Mouse (Mus musculus): ENCODE measurements around the gene Tmem121b.

Gene Tmem121b

GRCm38 (mm10) chr6:120491862-120492498, 1.6 kb downstream of the Tmem121b start:
- DNase-seq: no peak

- DNase-seq: no peak
Measured at GRCm38 (mm10) chr6:120491064-120491463, 2.5 kb downstream of the Tmem121b start.

GRCm38 (mm10) chr6:120489461-120489860, 4.1 kb downstream of the Tmem121b start:
- DNase-seq: no peak

- no peak for DNase-seq
Measured at GRCm38 (mm10) chr6:120488647-120489046, 5.0 kb downstream of the Tmem121b start.

DNA sequence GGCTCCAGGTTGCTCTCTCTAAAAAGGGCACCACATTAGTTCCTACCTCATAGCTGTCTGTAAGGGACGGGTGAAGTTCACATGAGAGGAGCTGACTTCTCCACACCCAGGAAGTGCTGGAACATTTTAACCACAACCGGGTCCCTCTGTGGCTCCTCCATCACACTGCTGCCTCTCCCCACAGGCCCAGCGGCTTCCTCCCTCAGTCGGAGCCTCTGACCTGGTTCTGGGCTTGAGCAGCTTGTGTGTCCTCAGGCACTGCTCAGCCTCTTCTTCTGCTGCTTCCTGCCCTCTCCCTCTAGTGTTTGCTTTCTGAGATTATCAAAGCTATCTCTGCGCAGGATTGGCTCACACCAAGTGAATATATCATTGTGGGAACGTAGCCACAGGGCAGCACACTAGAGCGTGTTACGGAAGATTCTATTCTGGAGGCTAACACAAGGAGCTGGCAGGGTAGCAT, 7.5 kb downstream of the Tmem121b start:
- DNase-seq: no peak

- no peak for DNase-seq
Measured at GRCm38 (mm10) chr6:120485038-120485437, 8.6 kb downstream of the Tmem121b start.

- peak in 1 of 2 experiments; percentile 73 for DNase-seq
Measured at GRCm38 (mm10) chr6:120483211-120483626, 10.4 kb downstream of the Tmem121b start.

- no peak for DNase-seq
Measured at GRCm38 (mm10) chr6:120482756-120483155, 10.9 kb downstream of the Tmem121b start.

GRCm38 (mm10) chr6:120482021-120482420, 11.6 kb downstream of the Tmem121b start:
- DNase-seq: no peak

GRCm38 (mm10) chr6:120481538-120481937, 12.1 kb downstream of the Tmem121b start:
- DNase-seq: peak in 1 of 2 experiments; percentile 58

DNA sequence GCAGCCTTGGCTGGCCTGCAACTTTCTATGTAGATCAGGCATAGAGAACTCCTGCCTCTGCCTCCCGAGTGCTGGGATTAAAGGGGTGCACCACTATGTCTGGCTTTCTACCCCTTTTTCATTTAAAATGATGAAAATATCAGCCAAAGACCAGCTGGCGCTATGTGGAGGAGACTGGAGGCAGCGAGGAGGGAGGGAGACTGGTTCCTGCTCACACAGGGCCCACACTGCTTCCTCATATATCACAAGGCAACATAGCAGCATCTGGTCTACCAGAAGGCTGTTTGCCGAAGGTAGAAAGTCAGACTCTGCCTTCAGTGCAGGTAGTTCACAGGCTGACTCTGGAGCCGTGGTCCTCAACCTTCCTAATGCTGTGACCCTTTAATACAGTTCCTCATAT, 13.2 kb downstream of the Tmem121b start:
- no peak for DNase-seq

DNA sequence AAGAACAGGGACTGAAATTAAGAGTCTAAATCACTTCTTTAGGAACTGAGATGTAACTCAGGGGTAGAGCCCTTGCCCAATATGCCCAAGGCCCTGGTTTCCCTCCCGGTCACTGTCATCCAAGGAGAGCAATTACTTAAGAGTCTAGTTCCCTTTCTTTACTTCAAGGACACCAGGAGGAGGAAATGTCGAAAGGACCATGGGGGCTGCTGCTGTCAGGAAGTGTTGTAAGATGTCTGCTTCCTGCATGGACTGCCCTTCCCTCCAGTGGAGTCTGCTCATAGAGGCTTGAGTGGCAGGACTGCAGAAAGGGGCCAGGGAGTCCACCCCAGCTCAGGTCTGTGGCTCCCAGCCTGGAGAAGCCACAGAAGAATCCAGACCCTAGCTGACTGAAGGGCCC, 14.3 kb downstream of the Tmem121b start:
- no peak for DNase-seq

- no peak for DNase-seq
Measured at GRCm38 (mm10) chr6:120475288-120475687, 18.3 kb downstream of the Tmem121b start.

- DNase-seq: peak; percentile 63 to 66
Measured at GRCm38 (mm10) chr6:120473427-120473826, 20.2 kb downstream of the Tmem121b start.

- no peak for DNase-seq
Measured at GRCm38 (mm10) chr6:120472455-120473140, 21.0 kb downstream of the Tmem121b start.

GRCm38 (mm10) chr6:120471991-120472441, 21.6 kb downstream of the Tmem121b start:
- DNase-seq: peak in 1 of 2 experiments; percentile 48

DNA sequence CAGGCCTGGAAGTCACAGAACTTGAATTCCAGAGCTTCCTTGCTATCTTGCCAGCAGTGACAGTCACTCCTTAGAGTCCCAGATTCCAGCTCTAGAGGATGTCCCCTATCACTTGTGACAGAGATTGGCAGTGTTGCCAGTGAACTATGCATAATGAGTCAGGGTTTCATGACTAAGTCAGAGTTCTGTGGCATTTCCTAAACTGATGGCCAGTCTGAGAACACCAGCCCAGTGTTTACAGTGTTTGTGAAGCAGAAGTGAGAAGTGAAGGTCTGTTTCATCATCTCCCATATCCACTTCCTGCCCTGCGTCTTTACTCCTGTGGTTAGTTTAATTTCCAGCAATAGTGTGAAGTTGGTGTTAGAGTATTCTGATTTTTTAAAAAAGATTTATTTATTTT, 22.9 kb downstream of the Tmem121b start:
- no peak for DNase-seq

DNA sequence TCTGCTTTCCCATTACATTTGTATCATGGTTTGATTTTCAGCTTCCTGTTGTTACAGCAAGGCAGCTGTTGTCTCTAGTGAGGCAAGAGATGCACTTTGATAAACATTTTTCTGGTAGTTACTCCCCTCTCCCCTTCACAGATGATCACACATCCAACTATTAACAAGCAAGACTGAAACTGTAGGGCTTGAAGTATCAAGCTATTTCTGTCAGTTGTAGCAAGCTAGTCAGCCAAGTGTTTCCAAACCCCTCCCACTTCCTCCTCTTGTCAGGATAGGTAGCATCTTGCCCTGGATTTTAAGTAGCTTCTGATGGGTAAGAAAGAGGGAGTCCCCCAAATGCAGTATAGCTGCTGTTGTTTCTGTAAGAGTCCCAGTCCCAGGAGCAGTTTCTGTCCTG, 23.8 kb downstream of the Tmem121b start:
- no peak for DNase-seq

DNA sequence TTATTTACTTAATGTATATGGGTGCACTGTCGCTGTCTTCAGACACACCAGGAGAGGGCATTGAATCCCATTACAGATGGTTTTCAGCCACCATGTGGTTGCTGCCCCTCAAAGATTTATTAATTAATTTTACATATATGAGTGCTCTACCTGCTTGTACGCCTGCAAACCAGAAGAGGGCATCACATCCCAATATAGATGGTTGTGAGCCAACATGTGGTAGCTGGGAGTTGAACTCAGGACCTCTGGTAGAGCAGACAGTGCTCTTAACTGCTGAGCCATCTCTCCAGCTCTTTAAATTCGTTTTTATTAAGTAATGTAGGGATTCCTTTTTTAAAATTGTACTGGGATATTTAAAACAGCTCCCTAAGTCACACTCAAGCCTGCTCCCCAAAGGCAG, 24.3 kb downstream of the Tmem121b start:
- DNase-seq: no peak

GRCm38 (mm10) chr6:120468259-120468658, 25.3 kb downstream of the Tmem121b start:
- DNase-seq: no peak

GRCm38 (mm10) chr6:120466609-120467329, 26.8 kb downstream of the Tmem121b start:
- DNase-seq: peak; percentile 51 to 54

DNA sequence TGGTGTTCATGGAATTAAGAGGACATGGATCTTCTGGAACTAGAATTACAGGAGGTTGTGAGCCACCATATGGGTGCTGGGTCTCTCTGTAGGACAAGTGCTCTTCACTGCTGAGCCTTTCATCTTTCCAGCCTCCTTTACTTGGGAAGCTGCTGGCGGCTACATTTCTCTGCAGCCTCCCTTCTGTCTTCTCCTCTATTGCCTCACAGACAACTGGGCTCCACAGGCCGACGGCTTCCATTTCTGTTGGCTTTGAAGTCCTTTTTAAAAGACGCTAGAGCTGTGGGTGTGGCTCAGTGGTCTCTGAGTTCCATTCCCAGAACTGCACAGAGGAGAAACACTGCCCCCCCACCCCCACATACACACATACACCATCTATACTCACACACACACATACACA, 28.2 kb downstream of the Tmem121b start:
- no peak for DNase-seq

DNA sequence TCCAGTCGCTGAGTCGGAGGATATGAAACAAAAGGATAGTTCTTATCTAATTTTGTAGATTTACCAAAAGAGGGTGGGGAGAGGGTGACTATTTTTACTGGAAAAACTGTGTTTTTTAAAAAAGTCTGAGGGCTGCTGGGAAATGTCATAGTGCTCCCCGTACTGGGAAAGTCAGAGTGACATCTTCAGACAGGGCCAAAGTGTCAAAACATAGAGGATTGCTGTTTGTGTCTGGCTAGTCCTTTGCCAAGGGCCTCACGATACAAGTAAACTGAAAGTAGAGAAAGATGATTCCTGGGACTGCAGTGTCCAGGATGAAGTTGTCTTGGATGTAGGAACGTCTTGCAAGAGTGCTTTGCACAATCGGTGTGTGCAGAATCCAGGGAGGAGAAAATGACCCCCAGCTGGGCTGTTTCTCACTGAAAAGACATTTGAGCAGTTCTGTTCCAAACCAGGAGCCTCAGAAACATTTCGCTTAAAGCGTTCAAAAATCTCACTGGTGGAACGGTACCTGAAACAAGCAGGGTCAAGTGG, 29.1 kb downstream of the Tmem121b start:
- DNase-seq: no peak

All from spleen, adult 18-20 months (tissue).